ENCODE assay signal across 23 mouse cellular contexts in genomic region chr17:14724786-14725185, GRCm38 (mm10). TPM values are rescaled to one million over a fixed set of nuclear protein-coding genes. Genes with fewer than 3 reads are reported as not detected.
"Had no signal": no experiment of that assay in that cellular context is flagged by ENCODE, and none has a peak within 500 bp of the region (broad histone marks: within the 10 kb centered on the region; RNA-seq: fewer than 3 reads in every experiment).

No protein-coding gene starts in this region.

- H3K27me3 ChIP-seq: kidney, embryonic 15.5 days; limb, embryonic 12.5 days; limb, embryonic 15.5 days; midbrain, embryonic 12.5 days; midbrain, embryonic 15.5 days; neural tube, embryonic 12.5 days; neural tube, embryonic 15.5 days; stomach, embryonic 15.5 days had no signal

- DNase-seq: kidney, postnatal 10 days; kidney, postnatal 36 days; layer of hippocampus, postnatal 36 days; left cerebral cortex, postnatal 4 days; liver, postnatal 0 days; lung, embryonic 14.5 days; right cerebral cortex, adult 18-20 months; right cerebral cortex, postnatal 14 days; right cerebral cortex, postnatal 4 days; thymus, postnatal 25 days had no signal

- H3K9ac ChIP-seq: kidney, embryonic 15.5 days; limb, embryonic 12.5 days; limb, embryonic 15.5 days; liver, embryonic 14.5 days; liver, postnatal 0 days; lung, embryonic 14.5 days; midbrain, embryonic 12.5 days; midbrain, embryonic 15.5 days; neural tube, embryonic 12.5 days; neural tube, embryonic 15.5 days; stomach, embryonic 15.5 days had no signal

- H3K4me2 ChIP-seq: kidney, embryonic 15.5 days; limb, embryonic 12.5 days; limb, embryonic 15.5 days; liver, embryonic 11.5 days; lung, embryonic 14.5 days; midbrain, embryonic 12.5 days; midbrain, embryonic 15.5 days; neural tube, embryonic 12.5 days; neural tube, embryonic 15.5 days; stomach, embryonic 15.5 days had no signal

- H3K27ac ChIP-seq: kidney, embryonic 15.5 days; left cerebral cortex, adult 2 months; limb, embryonic 12.5 days; limb, embryonic 15.5 days; liver, embryonic 14.5 days; macrophage; midbrain, embryonic 12.5 days; midbrain, embryonic 15.5 days; neural tube, embryonic 12.5 days; neural tube, embryonic 15.5 days; stomach, embryonic 15.5 days had no signal

- ATAC-seq: liver, postnatal 0 days; lung, postnatal 0 days; midbrain, embryonic 15.5 days had no signal

- H3K36me3 ChIP-seq: kidney, embryonic 15.5 days; limb, embryonic 12.5 days; limb, embryonic 15.5 days; midbrain, embryonic 12.5 days; midbrain, embryonic 15.5 days; neural tube, embryonic 12.5 days; neural tube, embryonic 15.5 days; stomach, embryonic 15.5 days had no signal

- H3K4me1 ChIP-seq: kidney, embryonic 15.5 days; limb, embryonic 12.5 days; limb, embryonic 15.5 days; midbrain, embryonic 15.5 days; neural tube, embryonic 15.5 days had no signal

- H3K9me3 ChIP-seq: kidney, embryonic 15.5 days; limb, embryonic 12.5 days; limb, embryonic 15.5 days; midbrain, embryonic 12.5 days; midbrain, embryonic 15.5 days; neural tube, embryonic 12.5 days; neural tube, embryonic 15.5 days; stomach, embryonic 15.5 days had no signal

- H3K4me3 ChIP-seq: kidney, embryonic 15.5 days; left cerebral cortex, adult 2 months; limb, embryonic 12.5 days; limb, embryonic 15.5 days; midbrain, embryonic 12.5 days; midbrain, embryonic 15.5 days; neural tube, embryonic 12.5 days; neural tube, embryonic 15.5 days; stomach, embryonic 15.5 days had no signal

RNA-seq across cellular contexts. Expression of gene Thbs2, which starts 30.8 kb away (rescaled TPM):
- polyA plus RNA-seq: macrophage had no signal
